Mouse (Mus musculus): ENCODE data around the gene Mpeg1.

The Mpeg1 gene

DNA sequence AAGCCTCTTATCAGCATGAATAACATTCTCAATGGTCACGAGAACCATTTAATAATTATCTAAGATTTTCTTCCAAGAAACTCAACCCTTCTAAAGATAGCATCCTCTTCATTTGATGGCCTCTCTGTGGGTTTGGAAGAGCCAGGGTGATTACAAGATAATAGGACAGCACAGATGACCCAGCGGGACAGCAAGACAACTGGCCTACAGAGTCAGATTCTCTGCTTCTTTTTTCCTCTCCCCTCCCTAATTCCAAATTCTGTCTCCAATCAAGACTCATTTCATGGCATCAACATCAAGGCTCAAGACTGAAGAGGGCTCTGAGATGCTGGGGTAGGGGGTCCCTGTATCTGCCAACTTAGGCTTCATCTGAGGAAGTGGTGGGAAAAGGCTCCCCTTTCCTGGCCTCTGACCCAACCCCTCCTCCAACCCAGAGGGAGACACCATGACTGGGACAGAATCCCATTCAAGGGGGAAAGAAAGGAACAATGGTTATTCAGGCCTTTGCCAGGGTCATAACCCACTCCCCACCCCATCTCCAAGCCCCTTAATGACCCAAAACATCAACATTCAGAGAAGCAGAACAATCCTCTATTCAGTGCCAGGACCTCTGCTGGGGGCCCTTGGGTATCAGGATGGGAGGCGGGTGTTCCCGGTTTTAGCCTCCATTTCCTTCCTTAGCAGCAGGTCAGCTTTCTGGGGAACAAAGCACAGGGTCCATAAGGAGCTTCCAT is 33.0 kb downstream of the Mpeg1 start:
- no peak for DNase-seq (ENCODE audit: low spot score)

DNA sequence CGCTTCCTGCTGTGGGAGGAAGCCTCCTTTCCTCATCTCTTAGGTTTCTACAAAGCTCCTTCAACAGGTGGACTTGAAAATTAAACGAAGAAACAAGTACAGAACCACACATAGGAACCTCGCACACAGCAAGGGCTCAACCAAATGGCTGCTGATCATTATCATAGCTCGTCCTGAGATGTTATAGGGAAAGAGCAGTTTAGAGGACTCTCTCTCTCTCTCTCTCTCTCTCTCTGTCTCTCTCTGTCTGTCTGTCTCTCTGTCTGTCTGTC is 33.5 kb downstream of the Mpeg1 start:
- DNase-seq (ENCODE audit: low spot score) = no peak

DNA sequence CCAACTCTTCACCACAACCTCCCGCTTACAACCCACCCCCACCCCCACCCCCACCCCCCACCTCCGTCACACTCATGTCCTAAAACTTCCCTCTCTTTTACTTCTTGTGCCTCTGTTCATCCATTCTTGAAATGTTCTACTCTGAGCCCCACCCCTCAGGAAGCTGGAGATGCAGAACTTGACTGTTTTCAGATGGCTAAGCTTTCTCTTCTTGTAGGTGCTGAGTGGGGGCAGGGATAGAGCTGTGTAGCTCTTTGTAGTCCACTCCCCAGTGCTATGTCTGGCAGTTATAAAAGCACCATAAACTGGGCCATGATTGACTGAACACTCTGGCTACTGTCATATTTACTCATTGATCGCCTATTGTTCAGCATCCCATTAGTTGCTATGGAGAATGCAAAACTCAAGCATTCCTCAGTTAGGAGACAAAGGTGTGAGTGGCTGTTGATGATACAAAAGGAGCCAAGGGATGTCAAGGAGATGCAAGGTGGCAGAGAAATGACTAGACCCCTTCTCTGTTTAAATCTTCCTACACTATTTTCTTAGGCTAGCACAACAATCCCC is 34.5 kb downstream of the Mpeg1 start:
- DNase-seq (ENCODE audit: low spot score) = no peak

DNA sequence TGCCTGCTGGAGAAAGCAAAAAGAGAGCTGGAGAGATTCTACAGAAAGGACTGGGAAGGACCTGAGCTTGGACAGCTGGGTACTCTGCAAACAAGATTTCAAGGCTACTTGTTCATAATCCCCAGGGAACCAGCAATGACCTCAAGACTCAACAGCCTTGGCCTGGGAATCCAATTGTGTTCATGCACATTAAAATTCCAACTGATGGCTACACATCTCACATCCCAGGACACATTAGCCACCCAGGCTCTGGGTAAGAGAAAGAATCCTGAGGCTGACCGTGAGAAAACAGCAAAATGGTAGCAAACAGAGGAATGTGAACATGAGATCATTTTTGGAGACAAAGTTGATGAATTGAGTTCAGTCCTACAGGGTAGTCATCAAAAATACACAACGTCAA is 35.7 kb downstream of the Mpeg1 start:
- DNase-seq (ENCODE audit: low spot score) = no peak

DNA sequence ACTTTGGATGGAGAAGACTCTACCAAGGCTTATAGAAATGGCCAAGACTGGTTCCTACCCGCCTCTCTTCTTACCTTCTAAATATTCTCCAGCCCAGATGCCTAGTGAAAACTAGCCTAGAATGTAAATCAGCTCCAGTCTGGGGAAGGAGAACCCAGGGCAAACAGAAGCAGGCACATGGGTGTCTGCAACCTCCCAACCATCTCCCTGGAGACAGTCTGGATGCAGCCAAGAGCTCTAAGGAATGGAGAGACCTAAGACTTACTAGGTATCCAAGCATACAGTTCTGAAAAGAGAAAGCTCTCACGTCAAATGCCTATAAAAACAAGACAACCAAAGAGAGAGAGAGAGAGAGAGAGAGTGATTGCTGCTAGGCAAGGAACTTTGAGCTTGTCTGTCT is 37.3 kb downstream of the Mpeg1 start:
- DNase-seq (ENCODE audit: low spot score) = no peak

DNA sequence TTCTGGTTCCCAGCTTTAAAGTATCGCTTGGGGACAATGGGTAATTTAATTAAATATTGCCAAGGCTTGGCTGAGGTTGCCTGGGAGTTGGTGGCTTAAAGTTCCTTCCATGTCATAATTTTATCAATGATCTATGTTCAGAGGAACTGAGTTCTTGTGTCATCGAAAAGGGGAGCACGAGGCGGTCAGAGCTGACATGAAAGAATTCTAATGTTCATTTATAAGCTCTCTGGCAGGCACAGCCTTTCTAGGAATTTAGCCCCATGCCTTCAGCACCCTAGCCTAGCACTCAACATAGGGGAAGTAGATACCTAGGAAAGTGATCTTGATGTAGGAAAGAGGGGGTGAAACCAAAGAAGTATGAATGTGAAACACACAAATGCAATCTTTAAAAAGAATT is 37.7 kb downstream of the Mpeg1 start:
- DNase-seq (ENCODE audit: low spot score) = no peak

DNA sequence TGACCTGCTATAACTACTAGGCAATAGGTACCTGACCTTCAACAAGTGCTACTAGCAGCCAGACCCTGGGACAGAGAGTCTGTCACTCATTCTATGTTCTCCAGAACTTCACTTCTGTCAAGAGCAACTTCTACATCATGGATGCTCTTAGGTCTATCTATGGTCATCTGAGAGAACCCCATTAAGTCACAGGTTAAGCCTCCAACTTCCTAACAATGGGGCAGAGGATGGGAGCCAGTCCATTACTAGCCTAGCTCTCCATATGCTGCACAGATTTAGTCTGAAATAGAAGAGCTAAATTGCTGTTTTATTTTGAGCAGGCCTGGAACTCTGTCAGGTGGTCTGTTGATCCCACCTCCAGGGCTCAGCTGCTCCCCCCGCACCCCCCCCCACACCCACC is 38.4 kb downstream of the Mpeg1 start:
- DNase-seq (ENCODE audit: low spot score) = no peak

DNA sequence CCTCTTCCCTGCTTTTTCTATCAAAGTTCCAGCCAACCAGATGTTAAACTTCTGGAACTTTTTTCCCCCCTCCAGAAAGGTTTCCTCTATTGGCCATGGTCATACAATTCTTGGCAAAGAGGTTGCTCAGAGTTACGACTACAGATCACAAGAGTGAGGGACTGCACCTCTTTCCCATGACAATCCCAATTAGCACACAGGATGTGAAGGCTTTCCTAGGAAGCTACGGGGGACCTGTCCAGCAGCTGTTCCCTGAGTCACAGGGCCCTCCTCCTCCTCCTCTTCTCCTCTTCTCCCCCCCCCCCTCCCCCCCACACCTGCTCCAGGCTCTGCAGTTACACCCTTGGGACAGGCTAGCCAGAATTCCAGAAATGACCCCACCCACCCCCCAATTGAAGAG is 38.9 kb downstream of the Mpeg1 start:
- no peak for DNase-seq (ENCODE audit: low spot score)

DNA sequence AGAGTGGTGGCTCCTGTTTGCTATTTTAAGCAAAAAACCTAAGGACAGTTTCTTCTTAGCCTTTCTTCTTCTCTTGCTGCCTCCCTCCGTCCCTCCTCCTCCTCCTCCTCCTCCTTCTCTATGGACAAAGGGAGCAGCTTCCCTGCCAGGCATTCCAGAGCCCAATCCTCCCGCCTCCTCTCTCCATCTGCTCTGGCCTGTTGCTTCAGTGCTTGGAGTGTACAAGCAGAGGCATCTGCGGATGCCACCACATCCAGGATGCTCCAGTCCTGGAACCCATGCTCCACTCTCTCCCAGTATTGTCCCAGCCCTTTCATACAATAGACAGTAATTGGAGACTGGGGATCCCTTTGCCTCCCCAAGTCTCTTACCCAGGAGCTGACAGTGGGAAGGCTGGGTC is 39.5 kb downstream of the Mpeg1 start:
- no peak for DNase-seq (ENCODE audit: low spot score)

DNA sequence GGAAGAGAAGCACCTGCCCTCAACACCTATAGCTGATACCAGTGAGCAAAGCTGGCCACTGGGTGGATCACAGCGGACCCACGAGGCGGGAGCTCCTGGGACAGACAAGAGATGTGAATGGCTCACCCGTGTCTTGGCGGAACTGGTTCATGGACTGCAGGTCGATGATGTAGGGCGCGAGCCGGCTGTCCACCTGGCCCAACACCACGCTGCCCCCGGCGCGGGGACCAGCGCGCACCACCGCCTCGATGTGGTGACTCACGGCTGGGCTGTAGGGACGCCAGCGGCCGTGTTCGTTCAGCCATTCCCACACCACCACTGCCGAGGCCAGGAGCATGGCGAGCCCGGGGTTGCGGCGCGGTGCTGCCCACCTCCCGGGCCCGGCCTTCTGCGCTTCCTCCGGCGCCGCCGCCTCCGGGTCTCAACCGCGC is 40.3 kb downstream of the Mpeg1 start:
- peak; percentile 69 for DNase-seq (ENCODE audit: low spot score)

DNA sequence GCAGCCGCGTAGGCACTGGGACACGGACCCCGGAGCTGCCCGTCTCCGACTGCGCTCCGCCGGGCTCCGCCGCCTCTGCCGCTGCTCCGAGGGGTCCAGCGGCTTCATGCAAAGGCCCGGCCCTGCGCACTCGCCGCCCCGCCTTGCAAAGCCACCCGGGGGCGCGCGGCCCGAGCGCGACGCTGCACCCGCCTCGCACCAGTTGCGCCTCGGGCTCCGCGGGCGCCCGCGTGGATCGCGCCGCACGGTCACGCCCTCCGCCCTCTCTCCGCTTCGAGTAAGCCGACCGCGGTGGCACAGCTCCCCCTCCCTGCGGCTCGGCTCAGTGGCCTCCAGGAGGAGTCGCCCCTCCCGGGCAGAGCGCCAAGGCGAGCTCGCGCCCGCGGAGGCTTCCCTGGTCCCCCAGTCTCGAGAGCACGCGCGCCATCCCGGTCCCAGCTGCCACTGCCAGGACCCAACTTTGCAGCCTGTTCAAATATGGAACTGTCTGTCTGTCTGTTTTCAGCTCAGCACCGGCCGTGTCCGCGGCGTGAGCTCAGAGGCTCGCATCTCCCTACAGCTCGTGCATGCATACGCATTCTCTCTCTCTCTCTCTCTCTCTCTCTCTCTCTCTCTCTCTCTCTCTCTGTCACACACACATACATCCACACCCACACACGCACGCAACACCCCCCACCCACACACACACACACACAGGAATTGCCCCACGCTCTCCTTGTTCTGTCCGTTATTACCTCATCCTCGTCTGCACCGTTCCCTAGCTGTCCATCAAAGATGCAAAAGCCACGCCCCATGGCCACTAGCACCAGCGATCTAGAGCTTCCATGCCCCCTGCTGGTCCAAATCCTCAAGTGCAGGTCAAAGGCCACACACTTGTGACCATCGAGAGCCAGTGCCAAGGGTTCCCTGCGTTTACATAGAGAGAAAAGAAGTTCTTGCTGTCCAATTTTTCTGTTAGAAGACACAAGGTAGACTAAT is 41.1 kb downstream of the Mpeg1 start, which contains the start of gene Dtx4:
Gene Dtx4, minus strand, starts transcription at position 85 of the 978 bp plus-strand sequence.
- peak; percentile 98 for DNase-seq (ENCODE audit: low spot score)

DNA sequence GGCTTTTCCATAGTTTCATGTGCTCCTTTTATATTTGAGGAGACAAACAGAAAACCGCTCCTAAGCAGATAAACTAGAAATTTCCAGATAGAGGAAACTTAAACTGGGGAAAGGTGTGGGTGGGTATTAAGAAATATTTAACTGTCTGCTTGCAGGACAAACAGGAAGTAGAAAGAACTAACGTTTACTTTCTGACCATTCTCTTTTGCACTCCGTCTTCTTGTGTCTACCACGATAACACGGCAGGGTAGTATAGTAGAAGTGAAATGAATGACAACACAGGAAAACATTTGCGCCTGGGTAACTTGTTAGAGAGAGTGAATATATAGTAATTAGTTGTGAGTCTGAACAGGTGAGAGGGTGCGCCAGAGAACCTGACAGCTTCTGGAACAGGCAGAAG is 42.2 kb downstream of the Mpeg1 start:
- DNase-seq (ENCODE audit: low spot score) = no peak

DNA sequence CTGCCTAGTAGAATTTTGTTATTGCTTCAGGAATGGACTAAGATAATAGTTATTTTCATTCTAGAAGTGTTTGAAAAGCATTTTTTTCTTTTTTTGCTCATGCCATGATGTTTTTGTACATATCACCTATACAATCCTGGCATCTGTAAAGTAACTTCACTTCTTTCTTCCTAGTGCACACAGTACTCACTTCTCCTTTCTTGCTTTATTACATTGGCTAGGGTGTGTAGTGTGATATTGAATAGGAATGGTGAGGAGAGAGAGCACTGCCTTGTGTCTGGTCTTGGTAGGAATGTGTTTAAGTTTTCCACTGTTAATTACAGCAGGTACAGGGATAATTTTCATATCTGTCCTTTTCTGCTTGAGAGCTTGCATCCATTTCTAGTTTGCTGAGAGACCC is 54.0 kb downstream of the Mpeg1 start:
- DNase-seq (ENCODE audit: low spot score) = no peak
